Mouse (Mus musculus) MEL (cell line): Measurements from ENCODE around the gene Top3b.

Experiments used
- CTCF ChIP-seq, 3 experiments: IDR thresholded peaks in 2 of 3; conservative IDR thresholded peaks in 1 of 3; 2 replicates each; pipeline ENCODE4 v1.5.1; 2011 to 2012; ENCODE audit warnings: low read length in 3 of 3, low read depth in 2 of 3, mild to moderate bottlenecking in 2 of 3, improper control_type of control experiment in 1 of 3, inconsistent platforms in 1 of 3, mixed read lengths in 1 of 3, moderate library complexity in 1 of 3; ENCODE audit not compliant: control insufficient read depth in 1 of 3, insufficient read depth in 1 of 3, poor library complexity in 1 of 3, severe bottlenecking in 1 of 3
- ELF1 ChIP-seq: IDR thresholded peaks from 2 replicates; pipeline ENCODE4 v1.6.1; 2014; ENCODE audit warnings: low read depth, mild to moderate bottlenecking, inconsistent platforms, low read length, improper control_type of control experiment, moderate library complexity
- POLR2A ChIP-seq, 2 experiments: IDR thresholded peaks; 2 replicates each; pipeline ENCODE4 v1.6.1; 2011 to 2012; ENCODE audit warnings: low read length in 2 of 2, mild to moderate bottlenecking in 2 of 2, control low read depth in 1 of 2, improper control_type of control experiment in 1 of 2, low read depth in 1 of 2, moderate library complexity in 1 of 2; ENCODE audit not compliant: control insufficient read depth in 1 of 2, insufficient read depth in 1 of 2, poor library complexity in 1 of 2
- POLR2AphosphoS2 ChIP-seq: IDR thresholded peaks from 2 replicates; pipeline ENCODE4 v1.6.1; 2011; ENCODE audit warnings: low read length, improper control_type of control experiment
- USF1 ChIP-seq: IDR thresholded peaks from 2 replicates; pipeline ENCODE4 v1.6.1; 2014; ENCODE audit warnings: low read depth, mild to moderate bottlenecking, inconsistent platforms, low read length, improper control_type of control experiment, moderate library complexity

DNA sequence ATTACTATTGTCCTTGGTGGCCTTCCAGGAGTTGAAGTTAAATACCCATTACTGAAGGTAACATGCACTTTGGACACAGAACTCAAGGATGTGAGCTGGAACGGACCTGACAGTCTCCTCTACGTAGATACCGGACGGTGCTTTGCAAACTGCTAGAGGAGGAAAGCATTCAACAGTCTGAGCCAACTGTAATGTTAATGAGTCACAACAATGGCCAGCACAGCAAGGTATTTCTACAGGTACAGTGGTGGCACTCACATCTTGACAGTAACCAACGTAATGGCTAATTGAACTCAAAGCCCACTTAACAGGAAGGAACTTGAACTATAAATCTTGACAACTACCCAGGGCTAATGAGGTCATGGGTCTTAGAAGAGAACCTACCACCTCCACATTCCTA, 45.1 kb upstream of the Top3b start:
- TF ChIP-seq USF1 (no peak), POLR2A (IDR thresholded peaks at IDR 0.05; ENCODE audit: control insufficient read depth in 1 of 2, insufficient read depth in 1 of 2, low read depth in 1 of 2, low read length in 2 of 2, poor library complexity in 1 of 2) (no peak), CTCF (IDR thresholded peaks at IDR 0.05 in 2 of 3, conservative IDR thresholded peaks at IDR 0.05 in 1 of 3; ENCODE audit: control insufficient read depth in 1 of 3, insufficient read depth in 1 of 3, low read depth in 2 of 3, low read length in 3 of 3, poor library complexity in 1 of 3, severe bottlenecking in 1 of 3) (no peak), ELF1 (no peak), POLR2AphosphoS2 (no peak)
